Mouse (Mus musculus) cerebellum, adult 9-11 months (tissue): ENCODE measurements around the gene Xpo6.

Experiments
- DNase-seq: peaks from one replicate; pipeline ENCODE4 v3.0.0; 2022

Gene Xpo6

GRCm38 (mm10) chr7:126191471-126191870 lies 8.8 kb downstream of the Xpo6 start:
- no peak for DNase-seq

DNA sequence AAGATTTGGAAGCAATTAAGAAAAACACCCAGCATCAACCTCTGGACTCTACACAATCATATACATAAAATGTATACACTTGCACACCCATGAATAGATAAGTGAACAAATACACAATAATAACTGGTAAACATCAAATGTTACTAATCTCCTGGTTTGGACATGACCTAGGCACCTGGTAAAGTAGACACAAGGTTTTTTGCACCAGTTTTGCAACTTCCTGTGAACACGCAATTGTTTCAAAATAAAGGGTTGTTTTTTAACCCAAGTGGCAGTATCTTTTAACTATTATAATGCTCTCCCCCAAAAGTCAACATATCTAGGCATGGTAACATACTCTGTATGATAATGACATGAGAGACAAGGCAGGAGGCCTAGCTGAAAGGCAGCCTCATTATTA lies 10.8 kb downstream of the Xpo6 start:
- DNase-seq: no peak

DNA sequence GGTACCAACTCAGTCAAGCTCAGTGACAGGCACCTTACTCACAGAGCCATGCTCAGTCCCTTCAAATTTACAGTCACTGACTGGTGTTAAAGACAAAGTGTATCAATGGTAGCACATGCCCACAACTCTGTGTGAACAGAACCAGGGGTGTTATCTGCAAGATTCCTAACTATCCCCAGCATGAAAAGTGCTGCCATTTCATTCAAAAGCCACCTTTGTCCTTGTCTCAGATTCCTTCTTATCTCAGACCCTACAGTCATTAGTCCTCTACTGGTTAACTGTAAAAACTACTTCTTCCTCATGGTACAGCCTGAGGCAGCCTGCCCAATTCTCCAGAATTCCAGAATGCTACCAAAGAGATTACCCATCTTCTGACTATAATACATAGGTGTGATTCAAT lies 14.3 kb downstream of the Xpo6 start:
- no peak for DNase-seq

DNA sequence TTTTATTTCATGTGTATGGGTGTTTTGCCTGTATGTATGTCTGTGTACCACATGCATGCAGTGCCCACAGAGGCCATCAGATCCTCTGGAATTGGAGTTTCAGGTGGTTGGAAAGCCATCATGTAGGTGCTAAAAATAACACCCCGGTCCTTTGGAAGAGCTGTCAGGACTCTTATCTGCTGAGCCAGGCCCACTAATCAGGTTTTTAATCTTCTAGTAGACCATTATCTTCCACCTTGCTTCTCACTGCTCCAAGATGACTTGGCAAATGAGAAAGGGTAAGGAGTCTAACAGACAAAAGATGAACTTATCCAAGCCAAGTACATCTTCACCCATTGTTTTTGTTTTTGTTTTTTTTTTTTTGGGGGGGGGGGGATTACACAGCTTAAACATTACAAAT lies 16.7 kb downstream of the Xpo6 start:
- no peak for DNase-seq

DNA sequence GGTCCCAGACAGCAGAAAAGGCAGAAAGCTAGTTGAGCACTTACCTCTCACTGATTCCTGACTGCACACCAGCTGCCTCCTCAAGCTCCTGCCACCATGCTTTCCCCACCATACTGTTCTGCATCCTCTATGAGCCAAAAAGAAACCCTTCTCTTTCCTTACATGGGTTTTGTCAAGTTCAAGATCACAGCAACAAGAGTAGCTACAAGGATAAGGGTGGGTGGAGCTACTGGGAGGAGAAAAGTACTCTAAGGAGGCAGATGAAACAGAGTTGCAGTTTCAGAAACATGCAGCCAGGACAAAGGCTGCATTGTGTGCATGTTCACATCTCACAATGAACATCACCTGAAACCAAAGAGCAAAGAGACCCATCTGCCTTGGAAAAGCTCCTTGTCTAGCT lies 18.8 kb downstream of the Xpo6 start:
- DNase-seq: no peak

DNA sequence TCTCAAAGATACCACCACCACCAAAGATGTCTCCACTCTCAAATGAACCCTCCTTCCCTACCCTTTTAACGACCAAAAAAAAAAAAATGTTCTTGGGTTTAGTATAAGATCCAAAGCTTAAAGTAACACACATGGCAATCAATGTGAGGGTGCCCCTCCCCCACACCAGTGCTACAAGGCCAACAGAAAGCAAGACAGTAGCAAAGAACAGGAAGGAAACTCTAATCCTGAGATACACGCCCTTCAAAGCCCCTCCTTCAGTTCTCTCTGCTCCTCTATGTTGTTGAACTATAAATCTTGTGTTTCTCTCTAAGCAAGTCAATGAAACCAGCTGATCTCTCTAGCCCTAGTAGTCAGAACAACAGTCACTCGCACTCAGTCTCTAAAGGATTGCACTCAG lies 19.3 kb downstream of the Xpo6 start:
- DNase-seq: no peak

- no peak for DNase-seq
These were observed 21.5 kb downstream of the Xpo6 start for GRCm38 (mm10) chr7:126178804-126179203.

GRCm38 (mm10) chr7:126175999-126176398 lies 24.3 kb downstream of the Xpo6 start:
- DNase-seq: no peak

DNA sequence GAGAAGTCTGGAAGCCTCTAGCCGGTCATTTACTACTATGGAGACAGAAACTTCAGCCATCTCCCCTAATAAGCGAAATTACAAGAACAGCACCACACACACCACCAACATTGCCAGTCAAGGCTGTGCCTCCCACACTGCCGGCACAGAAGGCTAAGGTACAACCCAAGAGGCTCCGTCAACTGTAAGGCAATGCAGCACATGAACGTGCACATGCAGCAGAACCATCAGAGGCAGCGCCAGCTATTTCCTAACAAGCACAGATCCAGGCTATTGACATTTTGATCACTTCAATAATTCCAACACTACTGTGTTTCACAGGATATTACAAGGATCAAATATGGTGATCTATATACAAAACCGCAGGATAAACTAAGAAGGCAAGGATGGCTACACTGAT lies 24.8 kb downstream of the Xpo6 start:
- DNase-seq: no peak

GRCm38 (mm10) chr7:126174863-126175262 lies 25.4 kb downstream of the Xpo6 start:
- no peak for DNase-seq

DNA sequence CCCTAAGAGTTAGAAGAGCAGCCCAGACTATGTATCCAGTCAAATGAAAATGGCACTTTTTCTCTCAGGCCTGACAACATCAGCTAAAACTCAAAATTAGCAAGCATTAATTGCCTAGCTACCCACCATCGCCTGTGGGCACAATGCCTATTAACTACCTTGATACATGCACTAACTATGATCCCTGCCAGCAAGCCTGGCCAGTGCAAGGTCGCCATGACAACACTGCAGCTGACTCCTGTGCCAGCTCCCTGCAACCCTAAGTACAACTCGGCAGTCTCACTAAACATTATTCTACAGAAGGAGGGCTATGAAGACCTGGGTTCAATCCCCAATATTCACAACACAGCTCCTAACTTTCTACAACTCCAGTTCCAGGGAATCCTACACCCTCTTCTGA lies 28.3 kb downstream of the Xpo6 start:
- DNase-seq: no peak

DNA sequence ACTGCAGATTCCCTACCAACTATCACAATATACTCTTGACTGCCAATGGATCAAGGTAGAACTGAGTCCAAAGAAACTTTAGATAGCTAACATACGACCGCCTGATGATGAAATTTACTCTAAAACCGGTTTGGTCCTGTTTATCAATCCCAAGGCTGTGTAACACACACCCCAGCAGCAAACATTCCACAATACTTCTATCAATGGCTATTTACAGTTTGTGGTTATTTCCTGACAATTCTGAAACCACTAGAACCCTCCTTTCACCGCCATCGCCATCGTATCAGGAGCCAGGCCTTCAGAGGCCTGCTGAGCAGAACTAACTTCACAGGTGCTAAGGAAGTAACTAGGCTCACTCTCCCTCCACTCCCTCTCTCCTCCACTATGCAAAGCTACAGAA lies 31.7 kb downstream of the Xpo6 start:
- no peak for DNase-seq

GRCm38 (mm10) chr7:126167426-126167825 lies 32.9 kb downstream of the Xpo6 start:
- DNase-seq: no peak

DNA sequence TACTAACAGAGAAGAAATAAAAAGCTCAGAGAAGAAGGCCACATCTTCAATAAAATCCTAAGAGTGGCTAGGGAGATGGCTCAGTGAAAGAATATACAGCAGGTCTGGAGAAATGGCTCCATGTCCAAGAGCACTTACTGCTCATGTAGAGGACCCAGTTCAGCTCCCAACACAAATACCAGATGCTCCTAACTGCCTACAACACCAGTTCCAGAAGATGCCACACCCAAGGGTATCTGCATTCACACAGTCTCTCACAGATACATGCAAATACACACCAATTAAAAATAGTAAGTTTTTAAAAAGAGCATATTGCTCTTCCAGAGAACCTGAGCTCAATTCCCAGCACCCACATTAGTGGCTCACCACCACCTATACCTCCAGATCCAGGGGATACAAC lies 33.7 kb downstream of the Xpo6 start:
- no peak for DNase-seq

DNA sequence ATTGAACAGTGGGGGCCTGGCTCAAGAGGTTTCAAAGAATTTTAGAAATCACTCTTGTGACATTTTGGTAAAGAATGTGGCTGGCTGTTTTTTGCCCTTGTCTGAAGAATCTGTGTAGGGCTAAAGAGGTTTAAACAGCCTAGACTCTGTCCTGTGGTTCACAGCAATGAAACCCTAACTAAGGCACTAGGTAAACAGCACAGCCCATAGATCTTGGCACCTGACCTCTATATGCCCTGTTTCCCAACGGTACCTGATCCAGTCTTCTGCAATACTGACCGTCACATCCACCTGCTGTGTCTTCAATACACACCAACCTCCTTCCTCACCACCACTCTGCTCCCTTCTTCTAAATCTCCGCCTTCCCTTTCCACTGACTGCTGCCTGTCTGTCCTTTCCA lies 42.1 kb downstream of the Xpo6 start:
- DNase-seq: no peak

GRCm38 (mm10) chr7:126155746-126156145 lies 44.6 kb downstream of the Xpo6 start:
- DNase-seq: no peak

- DNase-seq: no peak
These were observed 45.6 kb downstream of the Xpo6 start for GRCm38 (mm10) chr7:126154731-126155130.

DNA sequence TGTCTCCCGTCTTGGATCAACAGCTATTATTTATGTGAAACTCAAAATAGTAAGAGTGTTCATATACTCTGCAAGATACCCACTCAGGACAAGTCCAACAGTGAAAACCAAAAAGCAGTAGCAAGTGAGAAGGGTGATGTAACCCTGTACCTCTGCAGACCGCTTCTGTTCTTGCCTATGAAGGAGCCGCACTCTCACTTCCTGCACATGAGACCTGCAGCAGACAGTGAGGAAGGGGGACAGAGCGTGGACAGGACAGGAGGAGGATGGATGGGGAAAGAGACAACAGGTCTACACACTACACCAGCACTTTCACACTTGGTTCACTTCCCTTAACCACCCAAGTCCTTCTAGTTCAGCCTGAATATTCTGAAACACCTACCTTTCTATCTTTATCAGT lies 48.0 kb downstream of the Xpo6 start:
- no peak for DNase-seq

DNA sequence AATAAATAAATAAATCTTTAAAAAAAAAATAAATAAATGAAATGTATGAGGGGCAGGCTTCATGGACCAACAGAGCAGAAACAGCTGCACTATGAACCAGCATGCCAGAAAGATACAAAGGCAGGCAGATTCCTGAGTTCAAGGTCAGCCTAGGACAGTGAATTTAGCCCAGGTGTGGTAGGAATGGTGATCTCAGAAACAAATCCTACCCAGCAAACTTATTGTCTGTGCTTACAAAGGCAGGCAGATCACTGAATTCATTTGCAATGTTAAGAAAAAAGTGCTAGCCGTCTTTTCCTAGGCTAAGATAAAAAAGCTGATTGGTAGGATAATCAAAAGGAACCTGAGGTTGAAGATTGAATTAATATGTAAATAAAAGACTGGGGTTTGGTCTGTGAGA lies 54.1 kb downstream of the Xpo6 start:
- no peak for DNase-seq

- DNase-seq: no peak
These were observed 55.9 kb downstream of the Xpo6 start for GRCm38 (mm10) chr7:126144364-126144763.

GRCm38 (mm10) chr7:126137850-126138249 lies 62.5 kb downstream of the Xpo6 start:
- DNase-seq: no peak

DNA sequence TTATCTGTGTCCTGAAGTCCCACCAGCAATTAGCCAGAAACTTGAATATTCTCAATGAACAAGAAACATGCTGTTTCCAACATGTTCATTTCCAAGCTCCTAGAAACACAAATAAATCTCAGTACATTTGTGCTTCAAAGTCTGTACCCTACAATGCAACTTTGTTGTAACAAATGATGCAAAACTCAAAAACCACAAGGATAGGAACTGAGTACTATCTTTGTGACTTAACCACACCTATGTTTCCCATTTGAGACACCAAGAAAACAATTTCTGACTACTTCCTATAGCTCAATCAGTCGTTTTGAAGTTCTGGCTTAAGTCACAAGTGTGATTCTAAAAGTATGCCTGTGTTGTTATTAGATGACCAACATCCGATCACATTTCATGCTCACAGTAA lies 64.9 kb downstream of the Xpo6 start:
- no peak for DNase-seq

- no peak for DNase-seq
These were observed 65.5 kb downstream of the Xpo6 start for GRCm38 (mm10) chr7:126134634-126135321.

DNA sequence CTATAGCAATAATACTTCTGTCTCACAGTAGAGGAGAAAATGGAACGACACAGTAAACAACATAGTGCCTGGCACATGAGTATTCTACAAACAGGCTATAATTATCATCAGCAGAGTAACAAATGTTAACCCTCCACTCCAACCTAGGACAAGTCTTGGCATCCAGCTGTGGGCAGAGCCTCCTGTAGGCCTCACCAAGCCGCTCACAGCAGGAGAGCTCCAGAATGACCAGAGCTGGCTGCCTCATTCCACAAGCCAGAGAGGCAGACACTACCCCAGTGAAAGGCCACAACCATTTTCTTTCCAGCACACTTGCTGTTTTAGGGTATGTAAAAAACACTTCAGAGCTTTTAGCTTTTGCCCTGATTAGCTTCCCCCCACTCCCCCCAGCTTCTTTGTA lies 72.6 kb downstream of the Xpo6 start:
- DNase-seq: no peak

DNA sequence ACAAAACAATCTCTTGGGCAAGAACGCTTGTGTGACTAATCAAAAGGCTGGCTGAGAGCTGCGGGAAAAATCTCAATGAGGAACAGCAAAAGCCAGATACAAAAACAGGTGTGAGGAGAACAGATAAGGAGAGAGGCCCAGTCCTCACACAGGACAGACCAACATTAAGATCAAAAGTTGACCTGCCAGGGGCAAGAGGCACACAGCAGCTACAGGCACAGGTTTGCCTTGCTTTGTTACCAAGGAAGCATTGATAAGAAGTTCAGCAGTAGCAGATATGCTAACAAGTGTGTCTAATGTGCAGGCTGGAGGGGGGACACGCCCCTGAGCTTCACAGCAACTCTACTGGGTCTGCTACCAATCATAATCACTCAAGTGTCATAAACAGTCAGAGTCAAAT lies 73.8 kb downstream of the Xpo6 start:
- no peak for DNase-seq

DNA sequence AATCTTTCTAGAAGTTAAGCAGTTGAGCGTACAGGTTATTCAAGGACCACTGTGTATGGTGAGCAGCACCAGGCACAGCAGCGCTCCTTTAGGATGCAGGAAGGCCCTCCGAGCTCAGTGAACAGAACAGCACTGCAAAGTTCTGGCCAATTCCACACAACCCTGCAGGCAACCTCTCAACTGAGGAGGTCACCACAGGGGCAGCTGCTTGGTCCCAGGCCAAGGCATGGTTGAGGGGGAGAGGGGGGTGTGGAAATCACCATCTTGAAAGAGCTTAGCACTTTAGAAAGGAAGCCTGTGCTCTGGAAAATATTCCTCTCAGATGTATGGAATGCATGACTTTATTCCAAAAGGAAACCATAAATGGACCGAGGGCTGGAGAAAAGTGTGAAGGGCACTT lies 78.8 kb downstream of the Xpo6 start:
- DNase-seq: no peak
